Mouse (Mus musculus) liver, postnatal 0 days (tissue): Measurements from ENCODE around the gene Emc10. TPM values are rescaled to one million over a fixed set of nuclear protein-coding genes. Genes with fewer than 3 reads are reported as not detected.

Experiments used
- ATAC-seq: fragments of 200-750 bp; cut with Nextera tagmentation; 2 replicates; pipeline ENCODE4 v1.8.0; 2017; ENCODE audit warnings: mild to moderate bottlenecking, moderate library complexity
- DNase-seq: peaks from one replicate; pipeline ENCODE4 v3.0.0-alpha.2; 2016
- H3K27ac ChIP-seq: fragments of 300-500 bp; sonication (generic); 2 replicates; pipeline ENCODE4 v1.5.1; 2014; ENCODE audit warnings: antibody characterized with exemption, moderate library complexity, mild to moderate bottlenecking, low read depth
- H3K27me3 ChIP-seq: fragments of 300-500 bp; sonication (generic); 2 replicates; pipeline ENCODE4 v1.6.1; 2014; ENCODE audit warnings: low read length, control low read depth, mixed read lengths; ENCODE audit not compliant: insufficient read depth
- H3K36me3 ChIP-seq: fragments of 300-500 bp; sonication (generic); replicated peaks from 2 replicates; pipeline ENCODE4 v1.6.1; 2014; ENCODE audit warnings: mild to moderate bottlenecking, control low read depth, low read length, moderate library complexity, mixed read lengths; ENCODE audit not compliant: insufficient read depth
- H3K4me1 ChIP-seq: fragments of 300-500 bp; sonication (generic); 2 replicates; pipeline ENCODE4 v1.6.1; 2014; ENCODE audit warnings: antibody characterized with exemption, mild to moderate bottlenecking, control low read depth; ENCODE audit not compliant: insufficient read depth
- H3K4me2 ChIP-seq: fragments of 300-500 bp; sonication (generic); 2 replicates; pipeline ENCODE4 v1.6.1; 2014; ENCODE audit warnings: low read depth, mild to moderate bottlenecking, low read length, moderate library complexity, mixed read lengths
- H3K4me3 ChIP-seq: fragments of 300-500 bp; sonication (generic); 2 replicates; pipeline ENCODE4 v1.5.1; 2014; ENCODE audit warnings: low read depth, low read length
- H3K9ac ChIP-seq: fragments of 300-500 bp; sonication (generic); replicated peaks from 2 replicates; pipeline ENCODE4 v1.6.1; 2014; ENCODE audit warnings: mild to moderate bottlenecking, moderate library complexity
- H3K9me3 ChIP-seq: fragments of 300-500 bp; sonication (generic); 2 replicates; pipeline ENCODE4 v1.6.1; 2016; ENCODE audit warnings: mild to moderate bottlenecking, control low read depth, low read length, mixed read lengths
- CTCF ChIP-seq: sonication (generic); IDR thresholded peaks from 2 replicates; pipeline ENCODE4 v1.5.1; 2016; ENCODE audit warnings: antibody characterized with exemption, low read depth
- EP300 ChIP-seq: IDR thresholded peaks from 2 replicates; pipeline ENCODE4 v1.6.1; 2016; ENCODE audit warnings: antibody characterized with exemption, low read depth, mild to moderate bottlenecking
- WGBS: fragments of 180-500 bp; shearing (Covaris S2); extraction: QIAGEN DNeasy Blood & Tissue Kit; methylation state at CpG from one replicate; pipeline ENCODE4 v1.1.7; 2014; ENCODE audit not compliant: insufficient replicate concordance; 5-methylcytosine and 5-hydroxymethylcytosine counted together
- polyA plus RNA-seq: library from polyadenylated mRNA; unstranded; fragments of >200 nt; fragmentation: Nextera tagmentation; extraction: Ambion mirVana; gene quantifications from 2 replicates; pipeline ENCODE4 v1.2.1, GENCODE M21; 2015

The Emc10 gene
- 32.4 and 35.9 TPM in 2 replicates for polyA plus RNA-seq

- Histone ChIP-seq H3K27me3 (no peaks in the 10 kb centered on the region), H3K9ac (peak within 1 kb of the TSS; percentile 70), H3K4me1 (peaks cover 24% of the 10 kb centered on the region), H3K36me3 (peaks cover 17% of the 10 kb centered on the region), H3K4me2 (peak within 1 kb of the TSS; percentile 81), H3K27ac (peak within 1 kb of the TSS; percentile 95), H3K9me3 (no peaks in the 10 kb centered on the region), H3K4me3 (peak within 1 kb of the TSS; percentile 60)
- WGBS, result under 1% methylated on average over 58 of the region's 58 CpGs
- TF ChIP-seq CTCF (peak; percentile 21; the same call in 1 of the 2 replicates), EP300 (no peak; the same call in 1 of the 2 replicates)
- DNase-seq (peak; percentile 97), ATAC-seq (peak; percentile 96)
Observed at GRCm38 (mm10) chr7:44495992-44496770, at the start of gene Emc10, which contains the start of gene Fam71e1. TSS of gene Emc10 (minus strand) at chr7:44496529. TSS of gene Fam71e1 (plus strand) at chr7:44496581.

- no peak overlapping the region for H3K4me2 ChIP-seq
- WGBS, result 81% methylated on average over 12 of the region's 12 CpGs
- DNase-seq (no peak), ATAC-seq (no peak)
- no peak overlapping the region for H3K9ac ChIP-seq
- peaks cover 36% of the 10 kb centered on the region for H3K36me3 ChIP-seq
- no peak overlapping the region for H3K4me3 ChIP-seq
- no peaks in the 10 kb centered on the region for H3K27me3 ChIP-seq
- TF ChIP-seq CTCF (no peak), EP300 (no peak)
- H3K27ac ChIP-seq, result no peak overlapping the region
- H3K4me1 ChIP-seq, result peaks cover 10% of the 10 kb centered on the region
- H3K9me3 ChIP-seq, result no peaks in the 10 kb centered on the region
Observed at GRCm38 (mm10) chr7:44543071-44543470, 46.7 kb upstream of the Emc10 start.

GRCm38 (mm10) chr7:44542555-44542954 lies 46.2 kb upstream of the Emc10 start:
- TF ChIP-seq EP300 (no peak), CTCF (no peak)
- Histone ChIP-seq H3K9me3 (no peaks in the 10 kb centered on the region), H3K27ac (no peak overlapping the region), H3K9ac (no peak overlapping the region), H3K27me3 (no peaks in the 10 kb centered on the region), H3K4me3 (no peak overlapping the region), H3K4me2 (no peak overlapping the region), H3K4me1 (peaks cover 6% of the 10 kb centered on the region), H3K36me3 (peaks cover 41% of the 10 kb centered on the region)
- DNase-seq, result no peak
- 89% methylated on average over 11 of the region's 11 CpGs for WGBS
- ATAC-seq, result no peak

- peaks cover 64% of the 10 kb centered on the region for H3K36me3 ChIP-seq
- H3K27me3 ChIP-seq, result no peaks in the 10 kb centered on the region
- TF ChIP-seq EP300 (no peak), CTCF (no peak)
- no peaks in the 10 kb centered on the region for H3K9me3 ChIP-seq
- ATAC-seq, result no peak
- DNase-seq, result peak; percentile 13
- no peak overlapping the region for H3K27ac ChIP-seq
- no peak overlapping the region for H3K9ac ChIP-seq
- no peak overlapping the region for H3K4me3 ChIP-seq
- no peak overlapping the region for H3K4me2 ChIP-seq
- H3K4me1 ChIP-seq, result no peaks in the 10 kb centered on the region
- 90% methylated on average over 41 of the region's 41 CpGs for WGBS
Observed at GRCm38 (mm10) chr7:44538756-44539624, 42.7 kb upstream of the Emc10 start.

- 86% methylated on average over 13 of the region's 13 CpGs for WGBS
- ATAC-seq, result no peak
- Histone ChIP-seq H3K36me3 (peaks cover 64% of the 10 kb centered on the region), H3K27me3 (no peaks in the 10 kb centered on the region), H3K27ac (no peak overlapping the region), H3K4me2 (no peak overlapping the region), H3K4me3 (no peak overlapping the region), H3K4me1 (no peaks in the 10 kb centered on the region), H3K9ac (no peak overlapping the region), H3K9me3 (no peaks in the 10 kb centered on the region)
- no peak for TF ChIP-seq EP300
- no peak for TF ChIP-seq CTCF
- no peak for DNase-seq
Observed at GRCm38 (mm10) chr7:44537496-44537895, 41.2 kb upstream of the Emc10 start.

GRCm38 (mm10) chr7:44537009-44537408 lies 40.7 kb upstream of the Emc10 start:
- Histone ChIP-seq H3K9ac (no peak overlapping the region), H3K27me3 (no peaks in the 10 kb centered on the region), H3K9me3 (no peaks in the 10 kb centered on the region), H3K4me2 (no peak overlapping the region), H3K4me1 (no peaks in the 10 kb centered on the region), H3K4me3 (no peak overlapping the region), H3K27ac (no peak overlapping the region), H3K36me3 (peaks cover 62% of the 10 kb centered on the region)
- TF ChIP-seq CTCF (no peak), EP300 (no peak)
- DNase-seq (no peak), ATAC-seq (no peak)
- 83% methylated on average over 7 of the region's 7 CpGs for WGBS
